Mouse (Mus musculus) liver, adult (tissue): ENCODE measurements around the gene Adssl1.

Experiments used
- GATA4 ChIP-seq: IDR thresholded peaks from 2 replicates; pipeline ENCODE4 v1.6.1; 2014; ENCODE audit warnings: mild to moderate bottlenecking, low read length; ENCODE audit not compliant: insufficient replicate concordance

The Adssl1 gene

GRCm38 (mm10) chr12:112671891-112672290 lies 52.0 kb downstream of the Adssl1 start:
- no peak for TF ChIP-seq GATA4

GRCm38 (mm10) chr12:112672744-112673575 lies 53.1 kb downstream of the Adssl1 start:
- no peak for TF ChIP-seq GATA4

- no peak for TF ChIP-seq GATA4
Observed at GRCm38 (mm10) chr12:112673576-112674091, 53.8 kb downstream of the Adssl1 start.

GRCm38 (mm10) chr12:112674132-112675011 lies 54.5 kb downstream of the Adssl1 start, which contains the start of gene Akt1:
Akt1 (minus strand) TSS chr12:112674884.
- 0 out of 2 replicates have a peak, but pooled peaks have one; percentile 13 for TF ChIP-seq GATA4

- TF ChIP-seq GATA4: no peak
Observed at GRCm38 (mm10) chr12:112675245-112676035, 55.6 kb downstream of the Adssl1 start.

GRCm38 (mm10) chr12:112677076-112677475 lies 57.2 kb downstream of the Adssl1 start:
- no peak for TF ChIP-seq GATA4

- no peak for TF ChIP-seq GATA4
Observed at GRCm38 (mm10) chr12:112677943-112678554, 58.2 kb downstream of the Adssl1 start.

- no peak for TF ChIP-seq GATA4
Observed at GRCm38 (mm10) chr12:112678555-112679026, 58.7 kb downstream of the Adssl1 start, which contains the start of gene Zbtb42. Zbtb42 (plus strand) TSS chr12:112678828.

- no peak for TF ChIP-seq GATA4
Observed at GRCm38 (mm10) chr12:112679027-112679996, 59.5 kb downstream of the Adssl1 start.

- no peak for TF ChIP-seq GATA4
Observed at GRCm38 (mm10) chr12:112683351-112683750, 63.5 kb downstream of the Adssl1 start.

- TF ChIP-seq GATA4: no peak
Observed at GRCm38 (mm10) chr12:112688458-112688857, 68.6 kb downstream of the Adssl1 start.
